Mouse (Mus musculus) cerebellum, adult 11-12 months (tissue): Measurements from ENCODE around the gene Gab2.

Experiments
- DNase-seq: peaks from one replicate; pipeline ENCODE4 v3.0.0; 2022

The Gab2 gene

GRCm38 (mm10) chr7:97325156-97325985, 244.0 kb downstream of the Gab2 start:
- DNase-seq = no peak

GRCm38 (mm10) chr7:97327376-97327775, 246.0 kb downstream of the Gab2 start:
- DNase-seq = no peak

GRCm38 (mm10) chr7:97328891-97329588, 247.7 kb downstream of the Gab2 start:
- peak; percentile 83 for DNase-seq

- peak; percentile 73 for DNase-seq
These were observed 248.3 kb downstream of the Gab2 start for GRCm38 (mm10) chr7:97329676-97330075.

- peak; percentile 74 for DNase-seq
These were observed 249.7 kb downstream of the Gab2 start for GRCm38 (mm10) chr7:97330931-97331645.

- DNase-seq = peak; percentile 97
These were observed 250.6 kb downstream of the Gab2 start, which contains the start of the genes Usp35 and Kctd21 for GRCm38 (mm10) chr7:97331726-97332666. TSS of gene Usp35 (minus strand) at chr7:97332020. TSS of gene Kctd21 (plus strand) at chr7:97332327.

GRCm38 (mm10) chr7:97332667-97333041, 251.3 kb downstream of the Gab2 start:
- no peak for DNase-seq

GRCm38 (mm10) chr7:97333113-97333898, 251.9 kb downstream of the Gab2 start:
- DNase-seq = peak; percentile 70

- peak; percentile 75 for DNase-seq
These were observed 253.0 kb downstream of the Gab2 start for GRCm38 (mm10) chr7:97334406-97334805.

- no peak for DNase-seq
These were observed 255.3 kb downstream of the Gab2 start for GRCm38 (mm10) chr7:97336678-97337077.

- no peak for DNase-seq
These were observed 257.2 kb downstream of the Gab2 start for GRCm38 (mm10) chr7:97338593-97338992.

- DNase-seq = no peak
These were observed 258.2 kb downstream of the Gab2 start for GRCm38 (mm10) chr7:97339623-97340022.

- no peak for DNase-seq
These were observed 259.8 kb downstream of the Gab2 start for GRCm38 (mm10) chr7:97340907-97341849.

- peak; percentile 2 for DNase-seq
These were observed 261.6 kb downstream of the Gab2 start for GRCm38 (mm10) chr7:97342961-97343360.

- DNase-seq = peak; percentile 6
These were observed 263.3 kb downstream of the Gab2 start for GRCm38 (mm10) chr7:97344655-97345054.

GRCm38 (mm10) chr7:97345229-97345871, 264.0 kb downstream of the Gab2 start:
- peak; percentile 66 for DNase-seq

- DNase-seq = no peak
These were observed 264.9 kb downstream of the Gab2 start for GRCm38 (mm10) chr7:97346111-97346821.

GRCm38 (mm10) chr7:97346822-97347166, 265.4 kb downstream of the Gab2 start:
- DNase-seq = no peak

- DNase-seq = peak; percentile 7
These were observed 266.1 kb downstream of the Gab2 start for GRCm38 (mm10) chr7:97347464-97347863.
